Mouse (Mus musculus) R1 (cell line): ENCODE measurements around the gene Lrrc3.
"Not testable (repeated sequence)": the region's sequence is repeated elsewhere in the genome, so short reads cannot be mapped to it uniquely, and the experiment has no call there.

Experiments
- DNase-seq: peaks from one replicate; pipeline ENCODE4 v3.0.0-alpha.2; 2018; ENCODE audit warnings: low read depth, low spot score

The Lrrc3 gene

GRCm38 (mm10) chr10:77902211-77902893 lies at the start of gene Lrrc3:
Gene Lrrc3, minus strand, starts transcription at chr10:77902536.
- peak; percentile 83 for DNase-seq

- DNase-seq: not testable (repeated sequence)
Measured at GRCm38 (mm10) chr10:77950468-77950867, 48.1 kb upstream of the Lrrc3 start.

DNA sequence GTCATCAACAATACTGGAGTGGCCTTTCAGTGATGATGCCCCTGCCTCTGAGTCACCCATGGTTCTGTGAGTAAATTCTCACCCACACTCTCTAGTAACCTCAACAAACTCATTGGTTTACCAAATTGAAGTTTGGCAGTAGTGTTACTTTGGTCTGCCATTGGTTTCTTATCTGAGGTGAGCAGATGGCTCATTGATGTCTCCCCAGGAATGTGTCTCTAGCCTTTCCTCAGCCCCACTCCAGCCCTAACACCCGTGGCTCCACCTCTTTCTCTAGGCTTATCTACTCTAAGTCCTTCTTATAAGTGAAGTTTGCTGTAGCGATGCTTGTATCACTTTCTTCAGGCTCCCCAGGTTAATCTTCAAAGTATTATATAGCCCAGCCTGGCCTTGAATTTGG lies 37.3 kb upstream of the Lrrc3 start:
- DNase-seq: no peak

- DNase-seq: no peak
Measured at GRCm38 (mm10) chr10:77927375-77927774, 25.0 kb upstream of the Lrrc3 start.

DNA sequence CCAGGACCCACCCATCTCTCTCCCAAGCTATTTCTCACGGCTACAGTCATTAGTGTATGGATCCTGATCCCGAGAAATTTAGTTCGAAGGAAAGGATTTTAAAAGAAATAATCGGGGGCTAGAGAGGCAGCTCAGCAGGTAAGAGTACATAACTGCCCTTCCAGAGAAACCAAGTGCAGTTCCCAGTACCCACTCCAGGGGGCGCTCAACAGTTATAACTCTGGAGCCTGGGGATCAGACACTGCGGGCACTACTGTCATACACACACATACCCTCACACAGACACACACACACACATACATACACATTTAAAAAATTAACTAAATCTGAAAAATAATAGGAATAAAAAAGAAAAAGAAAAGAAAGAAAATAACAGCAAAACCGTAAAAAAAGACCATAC lies 23.8 kb upstream of the Lrrc3 start:
- DNase-seq: peak; percentile 57

- no peak for DNase-seq
Measured at GRCm38 (mm10) chr10:77922681-77923080, 20.3 kb upstream of the Lrrc3 start.

DNA sequence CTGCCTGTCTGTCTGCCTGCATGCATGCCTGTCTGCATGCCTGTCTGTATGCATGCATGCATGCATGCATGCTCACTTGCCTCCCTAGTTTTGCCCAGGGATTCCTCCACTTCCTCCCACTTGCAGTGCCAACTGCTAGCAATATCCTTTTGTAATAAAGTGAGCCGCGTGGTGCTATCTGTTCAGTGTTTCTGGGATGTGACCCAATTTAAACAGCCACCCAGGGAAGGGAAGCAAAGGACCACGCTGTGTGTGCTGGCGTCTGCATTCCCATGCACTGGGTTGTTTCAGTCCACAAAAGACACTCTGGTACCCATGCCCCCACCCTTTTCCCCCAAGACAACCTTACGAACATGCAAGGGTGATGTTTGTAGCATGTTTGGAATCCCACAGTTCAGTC lies 18.7 kb upstream of the Lrrc3 start:
- DNase-seq: no peak

- peak; percentile 48 for DNase-seq
Measured at GRCm38 (mm10) chr10:77916636-77917335, 14.4 kb upstream of the Lrrc3 start.

- no peak for DNase-seq
Measured at GRCm38 (mm10) chr10:77913292-77913691, 11.0 kb upstream of the Lrrc3 start.

GRCm38 (mm10) chr10:77912605-77913004 lies 10.3 kb upstream of the Lrrc3 start:
- no peak for DNase-seq

DNA sequence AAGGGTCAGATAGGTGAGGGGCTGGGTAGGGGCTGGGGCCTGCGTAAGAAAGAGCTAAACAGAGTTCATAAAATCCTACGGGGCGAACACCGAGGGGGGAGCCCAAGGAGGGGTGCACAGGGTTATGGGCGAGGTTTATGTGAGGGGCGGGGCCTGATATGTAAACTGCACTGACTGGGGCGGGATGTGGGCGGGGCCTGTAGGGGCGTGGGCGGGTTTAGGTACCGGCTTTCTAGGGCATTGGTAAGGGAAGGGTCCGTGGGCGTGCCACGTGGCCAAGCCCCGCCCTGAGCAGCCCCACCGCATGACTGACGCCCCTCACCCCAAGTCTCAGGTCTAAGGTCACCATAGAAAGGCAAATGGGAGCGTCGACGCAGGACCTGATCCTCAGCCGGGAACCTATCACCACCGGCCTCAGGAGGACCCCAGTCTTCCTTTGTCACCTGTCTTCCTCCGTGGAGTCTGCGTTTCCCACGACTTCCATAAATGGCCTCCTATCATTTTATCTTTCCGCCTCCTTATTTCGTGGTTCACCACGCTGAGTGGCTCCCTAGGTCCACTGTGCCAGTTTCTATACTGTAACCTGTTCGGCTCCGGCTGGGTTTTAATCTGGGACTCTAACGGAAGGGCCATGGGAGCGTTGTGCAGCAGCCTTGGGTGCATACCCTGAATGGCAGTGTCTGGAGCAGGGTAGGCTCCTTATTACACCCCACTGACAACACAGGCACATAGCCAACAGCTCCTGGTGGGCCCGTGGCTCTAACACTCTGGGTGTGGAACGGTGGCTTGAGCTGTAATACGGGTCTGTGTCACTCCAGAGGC lies 769 bp upstream of the Lrrc3 start:
- DNase-seq: peak; percentile 93

- peak; percentile 58 for DNase-seq
Measured at GRCm38 (mm10) chr10:77901871-77902210, 495 bp downstream of the Lrrc3 start.

DNA sequence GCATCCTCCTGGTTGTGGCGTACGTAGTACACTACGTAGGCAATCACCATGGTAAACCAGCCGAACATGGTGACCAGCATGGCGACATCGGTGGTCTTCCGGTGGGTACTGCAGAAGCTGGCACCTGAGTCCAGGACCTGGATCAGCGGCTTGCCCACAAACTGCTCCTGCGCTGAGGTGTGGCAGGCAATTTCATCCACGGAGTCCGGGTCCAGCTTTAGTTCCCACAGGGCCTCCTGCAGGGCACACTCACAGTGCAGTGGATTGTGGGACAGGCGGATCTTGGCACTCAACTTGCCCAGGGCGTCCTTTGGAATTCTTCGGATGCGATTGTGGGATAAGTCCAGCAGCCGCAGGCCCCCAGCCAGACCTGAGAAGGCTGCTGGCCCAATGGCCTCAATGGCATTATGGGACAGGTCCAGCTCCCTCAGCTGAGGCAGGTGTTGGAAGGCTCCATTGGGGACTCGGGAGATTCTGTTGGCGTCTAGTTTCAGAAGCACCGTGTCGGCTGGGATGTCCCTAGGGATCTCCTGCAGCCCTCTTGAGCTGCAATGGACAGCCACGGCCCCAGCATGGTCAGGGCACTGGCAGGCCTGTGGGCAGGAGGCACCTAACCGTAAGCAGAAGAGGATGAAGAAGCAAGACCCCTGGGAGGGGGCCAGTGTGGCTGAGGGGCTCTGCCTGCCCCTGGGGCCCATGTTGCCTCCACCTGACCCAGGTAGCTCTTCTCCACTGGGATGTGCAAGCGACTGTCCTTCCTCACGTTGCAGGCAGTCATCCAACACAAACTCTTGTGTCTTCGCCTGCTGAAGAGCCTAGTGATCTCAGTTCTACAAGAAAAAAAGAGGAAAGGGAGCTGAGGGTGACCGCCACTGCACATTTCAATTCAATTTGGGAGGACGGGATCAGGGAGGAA lies 1.2 kb downstream of the Lrrc3 start:
- DNase-seq: no peak

DNA sequence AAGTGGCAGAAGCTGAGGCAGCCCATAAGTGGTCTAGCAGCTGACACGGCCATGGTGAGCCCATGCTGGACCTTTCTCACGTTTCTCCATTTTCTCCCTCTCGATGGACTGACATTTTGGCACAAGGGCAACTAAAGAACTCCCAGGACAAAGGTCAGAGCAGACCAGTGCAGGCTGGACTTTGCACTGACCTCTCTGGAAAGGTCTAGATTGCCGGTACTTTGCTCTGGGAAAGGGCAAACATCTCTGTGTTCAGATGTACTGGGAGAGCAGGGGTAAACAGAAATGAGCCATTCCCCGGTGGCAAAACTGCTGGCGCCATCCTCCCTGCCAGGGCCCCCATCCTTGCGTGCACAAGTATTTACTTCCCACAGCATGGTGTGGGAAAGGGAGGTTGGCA lies 2.2 kb downstream of the Lrrc3 start:
- DNase-seq: no peak

GRCm38 (mm10) chr10:77895562-77895961 lies 6.8 kb downstream of the Lrrc3 start:
- DNase-seq: peak; percentile 11

GRCm38 (mm10) chr10:77890987-77891565 lies 11.3 kb downstream of the Lrrc3 start:
- no peak for DNase-seq

GRCm38 (mm10) chr10:77886007-77886747 lies 16.2 kb downstream of the Lrrc3 start:
- DNase-seq: peak; percentile 34

DNA sequence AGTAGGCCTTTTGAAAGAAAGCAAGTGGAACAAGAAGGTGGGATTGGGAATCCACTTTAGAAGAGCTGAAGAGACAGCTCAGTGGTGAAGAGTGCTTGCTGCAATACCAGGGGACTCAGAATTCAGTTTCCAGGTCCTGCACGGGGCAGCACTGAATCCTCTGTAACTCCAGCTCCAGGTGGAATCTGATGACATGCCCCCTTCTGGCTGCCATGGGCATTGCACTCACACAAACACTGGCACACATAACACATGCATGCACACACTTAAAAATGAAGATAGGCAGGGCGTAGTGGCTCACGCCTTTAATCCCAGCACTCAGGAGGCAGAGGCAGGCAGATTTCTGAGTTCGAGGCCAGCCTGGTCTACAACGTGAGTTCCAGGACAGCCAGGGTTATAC lies 19.8 kb downstream of the Lrrc3 start:
- DNase-seq: peak; percentile 79

GRCm38 (mm10) chr10:77880305-77880704 lies 22.0 kb downstream of the Lrrc3 start:
- DNase-seq: no peak

- peak; percentile 25 for DNase-seq
Measured at GRCm38 (mm10) chr10:77878985-77879384, 23.4 kb downstream of the Lrrc3 start.
